Mouse (Mus musculus) heart, embryonic 11.5 days (tissue): ENCODE measurements at regions not wholly inside any gene's neighbourhood (a gene's known extent, or its start where the extent isn't known, plus 50 kb on each side); places are given as distances from the start of the nearest gene placed in this dataset.
"Not testable (repeated sequence)": the region's sequence is repeated elsewhere in the genome, so short reads cannot be mapped to it uniquely, and the experiment has no call there.

Experiments used
- ATAC-seq: fragments of 200-750 bp; cut with Nextera tagmentation; replicated peaks from 2 replicates; pipeline ENCODE4 v1.8.0; 2017; ENCODE audit warnings: moderate library complexity; ENCODE audit not compliant: insufficient number of reproducible peaks, low FRiP score, low TSS enrichment
- H3K27ac ChIP-seq: fragments of 300-500 bp; sonication (generic); 2 replicates; pipeline ENCODE4 v1.5.1; 2014; ENCODE audit warnings: mild to moderate bottlenecking, low read depth, low read length
- H3K27me3 ChIP-seq: fragments of 300-500 bp; sonication (generic); 2 replicates; pipeline ENCODE4 v1.6.1; 2014; ENCODE audit warnings: mild to moderate bottlenecking, low read length, mixed read lengths; ENCODE audit not compliant: control insufficient read depth, insufficient read depth
- H3K36me3 ChIP-seq: fragments of 300-500 bp; sonication (generic); 2 replicates; pipeline ENCODE4 v1.6.1; 2014; ENCODE audit warnings: mild to moderate bottlenecking, low read length, moderate library complexity, mixed read lengths; ENCODE audit not compliant: control insufficient read depth, insufficient read depth
- H3K4me1 ChIP-seq: fragments of 300-500 bp; sonication (generic); 2 replicates; pipeline ENCODE4 v1.6.1; 2014; ENCODE audit warnings: low read length; ENCODE audit not compliant: control insufficient read depth, insufficient read depth
- H3K4me2 ChIP-seq: fragments of 300-500 bp; sonication (generic); 2 replicates; pipeline ENCODE4 v1.6.1; 2014; ENCODE audit warnings: mild to moderate bottlenecking, moderate library complexity
- H3K4me3 ChIP-seq: fragments of 300-500 bp; sonication (generic); 2 replicates; pipeline ENCODE4 v1.5.1; 2014; ENCODE audit warnings: low read depth, low read length
- H3K9ac ChIP-seq: fragments of 300-500 bp; sonication (generic); 2 replicates; pipeline ENCODE4 v1.6.1; 2014; ENCODE audit warnings: mild to moderate bottlenecking, low read depth, low read length, moderate library complexity
- H3K9me3 ChIP-seq: fragments of 300-500 bp; sonication (generic); replicated peaks from 2 replicates; pipeline ENCODE4 v1.6.1; 2016; ENCODE audit warnings: low read length; ENCODE audit not compliant: control insufficient read depth
- WGBS: fragments of 180-500 bp; shearing (Covaris S2); extraction: QIAGEN DNeasy Blood & Tissue Kit; methylation state at CpG from one replicate; pipeline ENCODE4 v1.1.7; 2014; ENCODE audit not compliant: insufficient replicate concordance; 5-methylcytosine and 5-hydroxymethylcytosine counted together

DNA sequence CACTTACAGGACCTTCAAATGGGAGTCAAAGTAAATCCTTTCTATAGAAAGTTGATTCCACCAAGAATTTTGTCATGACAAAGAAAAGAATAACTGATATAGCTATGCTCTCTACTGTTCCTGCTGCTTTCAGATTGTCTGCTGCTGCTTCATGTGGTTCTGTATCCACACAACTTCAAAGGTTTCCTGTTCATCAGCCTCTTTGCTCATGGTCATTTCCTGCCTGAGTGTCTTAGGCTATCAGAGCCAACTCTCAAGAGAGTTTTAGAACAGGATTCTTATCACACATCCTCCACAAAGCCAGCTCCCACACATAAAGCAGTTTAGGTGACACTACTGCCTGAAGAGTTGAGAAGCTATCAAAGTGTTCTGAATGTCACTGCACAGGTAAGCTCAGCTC is 296.7 kb downstream of the Nek10 start:
- no peaks in the 10 kb centered on the region for H3K4me1 ChIP-seq
- H3K4me2 ChIP-seq, result no peak overlapping the region
- no peaks in the 10 kb centered on the region for H3K36me3 ChIP-seq
- no peaks in the 10 kb centered on the region for H3K27me3 ChIP-seq
- no peak for ATAC-seq
- H3K9me3 ChIP-seq, result no peaks in the 10 kb centered on the region
- no peak overlapping the region for H3K9ac ChIP-seq
- no peak overlapping the region for H3K27ac ChIP-seq
- H3K4me3 ChIP-seq, result no peak overlapping the region

DNA sequence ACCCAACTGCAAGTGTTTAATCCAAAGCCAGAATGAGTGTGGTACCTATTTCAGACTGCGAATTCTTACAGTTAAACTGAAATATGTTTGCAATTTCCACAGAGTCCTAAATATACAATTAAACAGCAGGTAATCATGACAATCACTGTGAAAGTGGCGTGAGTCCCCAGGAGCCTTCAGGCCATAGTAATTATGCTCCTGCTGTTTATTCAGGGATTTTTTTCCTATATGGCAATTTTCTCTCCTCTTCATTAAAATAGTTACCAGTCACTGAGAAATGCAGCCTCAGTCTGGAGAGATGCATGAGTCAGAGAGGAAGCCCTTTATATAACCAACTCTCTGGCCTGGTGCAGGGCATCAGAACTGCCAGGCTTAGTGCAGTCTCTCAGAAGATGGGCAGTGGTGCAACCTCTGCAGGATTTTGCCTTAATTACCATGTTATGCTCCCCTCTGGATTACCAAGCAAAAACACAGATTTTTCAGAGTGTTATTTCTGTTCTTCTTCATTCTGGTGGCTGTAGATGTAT is 304.6 kb downstream of the Nek10 start:
- no peaks in the 10 kb centered on the region for H3K36me3 ChIP-seq
- H3K4me2 ChIP-seq, result no peak overlapping the region
- no peak overlapping the region for H3K27ac ChIP-seq
- H3K9me3 ChIP-seq, result no peaks in the 10 kb centered on the region
- no peaks in the 10 kb centered on the region for H3K4me1 ChIP-seq
- 68% methylated on average over 2 of the region's 2 CpGs for WGBS
- H3K27me3 ChIP-seq, result no peaks in the 10 kb centered on the region
- ATAC-seq, result no peak
- H3K9ac ChIP-seq, result no peak overlapping the region
- no peak overlapping the region for H3K4me3 ChIP-seq

DNA sequence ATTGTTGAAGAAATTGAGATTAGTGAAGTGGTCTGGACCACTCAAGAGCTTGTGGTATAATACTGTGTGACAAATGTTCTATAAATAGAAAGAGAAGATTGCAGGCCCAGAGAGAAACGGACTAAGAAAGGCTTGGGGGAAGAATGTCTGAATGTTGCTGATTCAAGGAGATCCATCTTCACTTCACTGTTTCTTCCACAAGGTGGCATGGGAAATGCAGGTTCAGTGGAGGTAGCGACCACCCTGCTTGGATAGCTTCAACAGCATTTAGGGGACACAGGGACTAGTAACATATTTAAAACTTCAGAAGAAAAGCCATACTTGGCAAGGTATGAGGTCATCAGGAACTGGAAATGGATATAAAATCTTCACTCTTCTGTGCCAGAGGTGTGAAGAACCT is 316.5 kb downstream of the Nek10 start:
- H3K4me3 ChIP-seq, result no peak overlapping the region
- no peak overlapping the region for H3K9ac ChIP-seq
- ATAC-seq, result no peak
- no peak overlapping the region for H3K27ac ChIP-seq
- H3K36me3 ChIP-seq, result no peaks in the 10 kb centered on the region
- H3K9me3 ChIP-seq, result no peaks in the 10 kb centered on the region
- 38% methylated on average over 2 of the region's 2 CpGs for WGBS
- H3K4me1 ChIP-seq, result no peaks in the 10 kb centered on the region
- no peak overlapping the region for H3K4me2 ChIP-seq
- H3K27me3 ChIP-seq, result no peaks in the 10 kb centered on the region

DNA sequence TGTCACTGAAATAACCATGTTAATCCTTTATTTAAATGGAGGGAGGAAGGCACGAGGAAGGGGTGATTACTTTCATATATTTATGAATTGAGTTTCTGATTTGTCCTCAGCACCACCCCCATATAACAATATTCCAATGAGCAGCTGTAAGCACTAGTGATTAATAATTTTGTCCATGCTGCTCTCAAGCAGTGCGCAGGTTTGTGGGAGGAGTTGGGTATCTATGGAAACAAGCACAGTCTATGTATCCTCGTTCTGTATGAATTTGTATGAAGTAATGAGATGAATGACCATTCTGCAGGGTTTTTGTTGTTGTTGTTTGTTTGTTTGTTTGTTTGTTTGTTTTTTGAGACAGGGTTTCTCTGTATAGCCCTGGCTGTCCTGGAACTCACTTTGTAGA is 310.6 kb downstream of the Lrrc3b start:
- no peak overlapping the region for H3K4me2 ChIP-seq
- WGBS, result 79% methylated on average over 3 of the region's 3 CpGs
- no peak for ATAC-seq
- no peak overlapping the region for H3K27ac ChIP-seq
- H3K36me3 ChIP-seq, result no peaks in the 10 kb centered on the region
- H3K27me3 ChIP-seq, result no peaks in the 10 kb centered on the region
- H3K9me3 ChIP-seq, result no peaks in the 10 kb centered on the region
- no peak overlapping the region for H3K4me3 ChIP-seq
- H3K4me1 ChIP-seq, result no peaks in the 10 kb centered on the region
- no peak overlapping the region for H3K9ac ChIP-seq

DNA sequence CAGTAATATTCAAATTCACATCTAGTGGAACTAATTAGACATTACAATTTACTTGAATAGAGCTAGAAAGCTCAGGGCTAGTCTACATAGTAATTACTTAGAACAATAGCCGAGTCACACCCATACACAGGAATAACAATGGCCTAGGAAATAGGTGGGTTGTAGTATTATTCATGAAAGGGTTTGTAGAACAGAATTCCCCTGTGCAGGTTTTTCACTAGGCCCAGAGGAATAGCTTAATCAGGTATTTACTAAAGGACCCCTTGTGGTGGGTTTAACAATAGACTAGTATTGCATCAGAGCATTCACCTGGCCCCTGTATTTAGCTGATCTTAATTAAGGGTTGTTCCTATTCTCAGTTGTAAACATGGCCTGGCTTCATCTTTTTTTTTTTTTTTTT is 297.9 kb downstream of the Lrrc3b start:
- H3K9me3 ChIP-seq, result not testable (repeated sequence)

DNA sequence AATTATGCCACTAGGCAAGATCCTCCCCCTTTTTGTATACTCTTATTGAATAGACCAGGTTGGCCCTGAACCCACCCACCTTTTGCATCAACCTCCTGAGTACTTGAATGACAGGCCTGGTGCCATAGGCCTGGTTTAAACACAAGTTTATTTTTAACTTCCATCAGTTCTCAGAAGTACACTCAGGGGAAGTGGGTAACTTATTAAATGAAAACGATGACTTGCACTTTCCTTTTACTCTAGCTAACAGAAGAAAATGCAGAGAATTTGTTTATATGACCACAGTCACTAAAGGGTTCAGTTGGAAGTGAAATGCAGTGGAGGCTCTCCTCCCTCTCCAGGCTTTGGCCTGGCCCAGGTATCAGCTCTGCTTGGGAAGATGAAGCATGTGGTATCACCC is 295.9 kb downstream of the Lrrc3b start:
- no peak overlapping the region for H3K4me3 ChIP-seq
- no peak for ATAC-seq
- no peak overlapping the region for H3K27ac ChIP-seq
- no peaks in the 10 kb centered on the region for H3K36me3 ChIP-seq
- 80% methylated on average over 1 of the region's 1 CpGs for WGBS
- no peaks in the 10 kb centered on the region for H3K9me3 ChIP-seq
- H3K4me1 ChIP-seq, result no peaks in the 10 kb centered on the region
- H3K4me2 ChIP-seq, result no peak overlapping the region
- H3K27me3 ChIP-seq, result no peaks in the 10 kb centered on the region
- H3K9ac ChIP-seq, result no peak overlapping the region

More for the DNA sequence above, 297.9 kb downstream of the Lrrc3b start:
- not testable (repeated sequence) for ATAC-seq, H3K4me1 ChIP-seq, H3K36me3 ChIP-seq, H3K9ac ChIP-seq, H3K27me3 ChIP-seq, H3K27ac ChIP-seq, H3K4me2 ChIP-seq, H3K4me3 ChIP-seq
- 76% methylated on average over 1 of the region's 1 CpGs for WGBS

DNA sequence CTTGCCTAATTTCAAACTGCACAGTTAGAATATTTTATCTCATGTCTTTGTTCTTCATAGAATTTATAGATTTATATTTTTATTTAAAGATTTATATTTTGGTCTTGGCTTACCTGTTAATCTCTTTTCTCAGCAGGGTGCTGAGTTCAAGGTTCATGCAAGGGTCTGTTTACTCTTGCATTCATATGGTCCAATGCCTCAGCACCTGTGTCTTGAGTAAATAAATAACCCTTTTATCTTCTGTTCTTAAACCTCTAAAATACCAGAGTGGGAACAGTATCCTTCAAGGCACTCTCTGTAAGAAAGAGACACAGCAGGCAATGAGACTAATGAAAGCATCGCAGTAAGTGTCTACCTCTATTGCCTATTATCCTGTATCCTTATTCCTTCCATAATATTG is 290.3 kb downstream of the Lrrc3b start:
- Histone ChIP-seq H3K4me2 (no peak overlapping the region), H3K27me3 (no peaks in the 10 kb centered on the region), H3K9me3 (no peaks in the 10 kb centered on the region), H3K9ac (no peak overlapping the region), H3K4me3 (no peak overlapping the region), H3K36me3 (no peaks in the 10 kb centered on the region), H3K27ac (no peak overlapping the region), H3K4me1 (no peaks in the 10 kb centered on the region)
- ATAC-seq, result no peak
- 91% methylated on average over 1 of the region's 1 CpGs for WGBS
